Mouse (Mus musculus): ENCODE results near the gene Lamb2. TPM values are rescaled to one million over a fixed set of nuclear protein-coding genes. Genes with fewer than 3 reads are reported as not detected.

The Lamb2 gene
- under 1 TPM in 2 of 3 experiments, not detected in 1; 0.06 to 0.08 TPM for polyA plus RNA-seq (2017; shearing (Covaris generic))

GRCm38 (mm10) chr9:108479721-108480351, at the start of gene Lamb2:
TSS of gene Lamb2 (plus strand) at chr9:108479736.
- no peak for ATAC-seq

- ATAC-seq, result no peak
These were observed 48.0 kb upstream of the Lamb2 start for GRCm38 (mm10) chr9:108431431-108432067.

GRCm38 (mm10) chr9:108436182-108436581, 43.4 kb upstream of the Lamb2 start, which contains the start of gene BC048562:
TSS of gene BC048562 (plus strand) at chr9:108436482.
- ATAC-seq, result no peak

- ATAC-seq, result no peak
These were observed 40.4 kb upstream of the Lamb2 start for GRCm38 (mm10) chr9:108439176-108439575.

GRCm38 (mm10) chr9:108440485-108440884, 39.1 kb upstream of the Lamb2 start:
- ATAC-seq, result no peak

- no peak for ATAC-seq
These were observed 38.2 kb upstream of the Lamb2 start for GRCm38 (mm10) chr9:108441236-108441919.

- ATAC-seq, result no peak
These were observed 34.4 kb upstream of the Lamb2 start for GRCm38 (mm10) chr9:108445125-108445524.

- ATAC-seq, result no peak
These were observed 29.7 kb upstream of the Lamb2 start for GRCm38 (mm10) chr9:108449860-108450259.

GRCm38 (mm10) chr9:108450292-108451169, 29.0 kb upstream of the Lamb2 start:
- no peak for ATAC-seq

- no peak for ATAC-seq
These were observed 28.4 kb upstream of the Lamb2 start for GRCm38 (mm10) chr9:108451170-108451493.

GRCm38 (mm10) chr9:108451519-108452160, 27.9 kb upstream of the Lamb2 start:
- ATAC-seq, result no peak

- ATAC-seq, result peak; percentile 69
These were observed 27.1 kb upstream of the Lamb2 start for GRCm38 (mm10) chr9:108452291-108452906.

- ATAC-seq, result no peak
These were observed 26.6 kb upstream of the Lamb2 start for GRCm38 (mm10) chr9:108452911-108453310.

- ATAC-seq, result no peak
These were observed 26.1 kb upstream of the Lamb2 start for GRCm38 (mm10) chr9:108453458-108453857.

- no peak for ATAC-seq
These were observed 25.1 kb upstream of the Lamb2 start for GRCm38 (mm10) chr9:108454429-108454828.

GRCm38 (mm10) chr9:108455747-108456571, 23.6 kb upstream of the Lamb2 start:
- no peak for ATAC-seq

GRCm38 (mm10) chr9:108456953-108457352, 22.6 kb upstream of the Lamb2 start:
- ATAC-seq, result no peak

- ATAC-seq, result peak; percentile 54
These were observed 19.6 kb upstream of the Lamb2 start for GRCm38 (mm10) chr9:108459939-108460318.

- ATAC-seq, result peak; percentile 89
These were observed 19.0 kb upstream of the Lamb2 start, which contains the start of gene Ccdc71 for GRCm38 (mm10) chr9:108460319-108461178. TSS of gene Ccdc71 (plus strand) at chr9:108460527.

GRCm38 (mm10) chr9:108461181-108461631, 18.3 kb upstream of the Lamb2 start, which contains the start of gene Klhdc8b:
TSS of gene Klhdc8b (minus strand) at chr9:108461581.
- no peak for ATAC-seq
